Mouse (Mus musculus) embryonic facial prominence, embryonic 14.5 days (tissue): ENCODE data around the gene Polr1c. TPM values are rescaled to one million over a fixed set of nuclear protein-coding genes. Genes with fewer than 3 reads are reported as not detected.

Source experiments
- microRNA counts: library from miRNA; unstranded; fragments of <30 nt; microRNA quantifications from one replicate; lab custom pipeline; 2017
- microRNA-seq: library from miRNA; unstranded; fragments of <30 nt; microRNA quantifications from one replicate; pipeline ENCODE4, GENCODE M21; 2016; ENCODE audit warnings: borderline number of aligned reads
- polyA plus RNA-seq: library from polyadenylated mRNA; unstranded; fragments of >200 nt; fragmentation: Nextera tagmentation; extraction: Ambion mirVana; gene quantifications from 2 replicates; pipeline ENCODE4 v1.2.1, GENCODE M21; 2014

The Polr1c gene
- polyA plus RNA-seq, 1 experiment from 2014 or later, result 78.1 TPM

MicroRNA genes within 50 kb of the gene (microRNA counts, 519-probe panel; counts per million panel counts)
- microRNA mmu-miR-693-3p (lab: Ali Mortazavi, UCI), result 19.3 counts per million
- 19.3 counts per million for microRNA mmu-miR-693-5p (lab: Ali Mortazavi, UCI)

Small RNA genes lying within 50 kb of the gene (microRNA-seq; reads per million reads assigned to microRNA genes)
- gene Mir693, result not detected

Other genes starting within 250 kb of the Polr1c start
- 4.2 and 4.7 TPM in 2 replicates for gene Vegfa, start 215.7 kb downstream of the Polr1c start, polyA plus RNA-seq
- 112 and 128 TPM in 2 replicates for gene Mrps18a, start 137.1 kb downstream of the Polr1c start, polyA plus RNA-seq
- 12.6 and 21.8 TPM in 2 replicates for gene Rsph9, start 103.8 kb downstream of the Polr1c start, polyA plus RNA-seq
- 28.1 and 30.4 TPM in 2 replicates for gene Mad2l1bp, start 94.5 kb downstream of the Polr1c start, polyA plus RNA-seq
- gene Gtpbp2, start 87.0 kb downstream of the Polr1c start, polyA plus RNA-seq, result 27.1 and 28.2 TPM in 2 replicates
- 8.6 and 9.4 TPM in 2 replicates for gene Polh, start 45.4 kb downstream of the Polr1c start, polyA plus RNA-seq
- 42.3 and 43.8 TPM in 2 replicates for gene Xpo5, start 45.3 kb downstream of the Polr1c start, polyA plus RNA-seq
- 135 and 137 TPM in 2 replicates for gene Yipf3, start within 50 bp of the Polr1c start, polyA plus RNA-seq
- gene Lrrc73, start 5.5 kb upstream of the Polr1c start, polyA plus RNA-seq, result 2.2 TPM in 2 replicates
- 54.5 and 57.3 TPM in 2 replicates for gene Tjap1, start 35.0 kb upstream of the Polr1c start, polyA plus RNA-seq
- 7.5 and 7.6 TPM in 2 replicates for gene Dlk2, start 49.4 kb upstream of the Polr1c start, polyA plus RNA-seq
- gene Abcc10, start 80.3 kb upstream of the Polr1c start, polyA plus RNA-seq, result 5.5 and 6.6 TPM in 2 replicates
- 16.1 and 16.5 TPM in 2 replicates for gene Zfp318, start 135.7 kb upstream of the Polr1c start, polyA plus RNA-seq
- 0.99 and 2.0 TPM in 2 replicates for gene Crip3, start 180.9 kb upstream of the Polr1c start, polyA plus RNA-seq
- not detected in 2 replicates for gene Slc22a7, start 190.4 kb upstream of the Polr1c start, polyA plus RNA-seq
- gene Ttbk1, start 239.6 kb upstream of the Polr1c start, polyA plus RNA-seq, result 0.46 and 0.61 TPM in 2 replicates
- gene Dnph1, start 248.7 kb upstream of the Polr1c start, polyA plus RNA-seq, result 34.5 and 36.9 TPM in 2 replicates